Mouse (Mus musculus) spleen, postnatal 4 days (tissue): ENCODE measurements around the gene Otud4.
"Not testable (repeated sequence)": the region's sequence is repeated elsewhere in the genome, so short reads cannot be mapped to it uniquely, and the experiment has no call there.

ENCODE experiments used
- DNase-seq, 2 experiments: peaks; one replicate each; pipeline ENCODE4 v3.0.0; 2022; ENCODE audit warnings: low spot score in 2 of 2

The Otud4 gene

DNA sequence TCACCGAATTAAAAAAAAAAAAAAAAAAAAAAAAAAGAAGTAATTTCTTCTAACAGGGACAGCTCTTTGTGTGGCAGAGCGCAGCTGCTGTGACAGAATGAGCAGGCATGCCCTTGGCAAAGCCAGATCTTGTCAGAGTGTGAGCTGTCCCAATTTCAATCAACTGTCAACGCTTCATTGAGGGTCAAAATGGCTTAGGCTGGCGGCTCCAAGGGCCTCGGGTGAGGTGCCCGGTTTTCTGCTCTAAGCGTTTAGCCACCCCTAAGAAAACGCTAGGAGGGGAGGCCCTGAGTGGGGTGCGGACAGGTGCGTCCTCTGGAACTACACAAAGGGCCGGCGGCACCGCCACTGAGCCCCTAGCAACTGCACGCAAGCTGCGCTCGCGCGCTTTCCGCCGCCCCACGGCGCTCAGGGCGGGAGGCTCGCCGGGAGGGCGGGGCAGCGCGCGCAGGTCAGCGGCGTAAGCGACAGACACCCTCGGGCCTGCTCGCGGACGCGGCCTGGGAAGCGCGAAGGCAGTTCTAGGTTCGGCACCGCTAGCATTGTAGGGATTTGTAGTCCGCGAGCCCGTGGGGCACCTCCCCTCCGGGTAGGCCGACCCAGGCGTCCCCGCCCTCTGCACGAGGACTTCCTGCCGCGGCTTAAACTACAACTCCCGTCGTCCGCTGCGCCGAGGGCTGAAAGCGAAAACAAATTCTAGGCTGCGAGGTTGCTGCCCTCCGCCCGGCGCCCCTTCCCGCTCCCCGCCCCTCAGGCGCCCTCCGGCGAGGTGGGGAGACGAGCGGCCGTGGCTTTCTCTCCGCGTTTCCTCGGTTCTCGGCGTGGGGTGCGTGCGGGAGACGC is 490 bp upstream of the Otud4 start:
- peak; percentile 97 for DNase-seq

DNA sequence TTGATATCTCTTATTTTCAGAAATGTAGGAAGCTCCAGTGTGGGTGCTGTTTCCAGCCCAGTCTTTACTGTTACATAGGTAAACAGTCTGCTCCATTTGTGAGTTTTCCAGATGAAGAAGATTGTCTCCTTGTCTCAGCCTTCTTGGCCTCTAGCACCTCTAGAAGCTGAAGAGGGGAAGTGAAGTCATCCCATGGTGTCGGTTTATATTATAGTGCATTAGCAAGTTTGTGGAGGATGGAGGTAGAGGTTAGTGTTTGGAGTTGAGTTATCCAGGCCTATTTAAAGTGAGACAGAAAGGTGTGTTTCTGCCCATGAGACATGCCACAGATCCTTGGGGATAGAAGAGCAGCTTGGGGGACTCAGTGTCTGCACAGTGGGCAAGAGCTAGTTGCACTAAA is 1.7 kb downstream of the Otud4 start:
- DNase-seq = no peak

DNA sequence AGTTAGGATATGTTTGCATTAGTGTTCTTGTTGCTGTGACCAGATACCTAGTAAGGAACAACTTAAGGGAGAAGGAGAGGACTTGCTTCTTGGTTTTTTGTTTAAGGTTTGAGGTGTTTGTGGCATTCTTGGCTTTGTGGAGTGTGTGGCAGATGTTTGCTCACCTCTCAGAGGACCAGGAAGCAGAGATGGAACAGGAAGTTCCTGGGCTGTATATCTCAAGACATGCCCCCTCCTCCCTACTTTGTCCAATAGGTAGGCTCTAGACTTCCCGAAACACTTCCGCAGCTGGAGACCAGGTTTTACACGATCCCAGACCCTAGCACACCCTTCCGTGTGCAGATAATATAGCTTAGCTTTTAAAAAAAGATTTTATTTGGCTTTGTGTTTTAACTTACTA is 10.2 kb downstream of the Otud4 start:
- DNase-seq = no peak

- DNase-seq = peak; percentile 56 to 74
Measured at GRCm38 (mm10) chr8:79650158-79650814, 10.9 kb downstream of the Otud4 start.

DNA sequence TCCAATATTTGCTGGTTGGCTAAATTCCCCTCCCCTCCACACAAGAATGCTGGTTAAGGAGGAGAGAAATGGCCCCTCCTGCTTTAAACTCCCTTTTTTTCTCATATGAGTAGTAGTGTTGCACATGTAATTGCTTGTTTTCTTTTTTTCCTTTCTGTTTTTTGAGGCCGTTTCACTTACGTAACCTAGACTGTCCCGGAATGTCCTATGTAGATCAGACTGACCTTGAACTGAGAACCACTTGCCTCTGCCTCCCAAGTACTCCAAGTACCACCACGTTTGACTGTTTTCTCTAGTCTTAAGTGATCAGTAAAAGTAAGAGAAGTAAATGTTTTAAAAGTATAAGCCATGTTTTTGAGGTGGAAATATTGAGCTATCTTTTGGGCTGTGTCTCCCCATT is 14.3 kb downstream of the Otud4 start:
- DNase-seq = no peak

- not testable (repeated sequence) for DNase-seq
Measured at GRCm38 (mm10) chr8:79658715-79659114, 19.3 kb downstream of the Otud4 start.

DNA sequence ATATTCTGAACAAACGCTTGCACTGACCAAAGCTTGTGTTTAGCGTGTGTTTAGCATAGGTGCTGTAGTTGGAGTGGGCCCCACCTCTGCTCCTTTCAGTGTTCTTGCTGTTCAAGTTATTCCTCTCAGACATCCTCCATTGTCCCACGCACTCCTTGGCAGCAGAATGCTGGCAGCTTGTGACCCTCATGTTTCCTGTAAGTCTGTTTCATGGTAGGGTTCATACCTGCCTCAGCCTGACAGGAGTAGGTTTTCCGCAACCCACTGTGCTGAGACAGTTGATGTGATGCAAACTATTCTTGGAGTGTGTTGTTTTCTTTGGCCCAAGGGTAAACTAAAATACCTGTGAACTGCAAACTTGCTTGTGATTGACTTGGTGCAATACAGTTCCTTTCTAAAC is 37.0 kb downstream of the Otud4 start:
- no peak for DNase-seq

DNA sequence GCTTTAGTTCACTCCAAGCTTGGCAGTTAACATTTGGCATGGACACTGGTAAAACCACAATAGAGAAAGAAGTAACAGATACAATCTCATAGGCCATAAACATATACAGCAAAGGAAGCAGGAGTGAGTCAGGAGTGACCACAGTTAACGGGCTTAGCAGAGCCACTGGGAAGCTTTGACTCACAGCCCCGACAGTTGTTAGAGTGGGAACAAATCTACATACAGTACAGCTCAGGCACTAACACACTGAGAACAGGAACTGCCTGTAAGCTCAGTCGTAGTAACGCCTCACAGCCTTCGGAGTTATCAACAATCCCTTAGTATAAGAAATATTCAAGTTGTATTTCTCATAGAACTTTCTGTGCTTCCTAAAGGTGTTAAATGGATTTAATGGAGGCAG is 39.6 kb downstream of the Otud4 start:
- DNase-seq = no peak

- not testable (repeated sequence) for DNase-seq
Measured at GRCm38 (mm10) chr8:79680083-79680482, 40.7 kb downstream of the Otud4 start.

DNA sequence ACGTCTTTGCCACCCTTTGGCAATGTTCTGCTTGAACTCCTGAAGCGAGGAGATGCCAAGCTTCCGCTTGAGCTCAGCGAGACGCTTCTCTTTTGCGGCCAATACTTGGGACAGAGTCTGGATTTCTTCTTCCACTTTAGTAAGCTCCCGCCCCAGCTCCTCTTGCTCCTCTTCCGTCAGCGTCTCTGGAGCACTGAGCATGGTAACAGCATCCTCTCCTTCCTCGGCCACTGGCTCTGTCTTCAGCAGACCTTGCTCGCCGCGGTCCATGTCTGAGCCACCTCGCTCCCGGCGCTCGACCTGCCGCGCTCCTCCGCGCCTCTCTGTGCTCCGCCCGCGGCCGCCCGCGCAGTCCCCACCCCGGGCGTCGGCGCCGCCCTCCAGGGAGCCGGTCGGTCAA is 41.1 kb downstream of the Otud4 start:
- DNase-seq = peak; percentile 16 to 66

GRCm38 (mm10) chr8:79680965-79681364 is 41.5 kb downstream of the Otud4 start:
- DNase-seq = no peak

GRCm38 (mm10) chr8:79685927-79686326 is 46.5 kb downstream of the Otud4 start:
- DNase-seq = not testable (repeated sequence)

- no peak for DNase-seq
Measured at GRCm38 (mm10) chr8:79692531-79692930, 53.1 kb downstream of the Otud4 start.

DNA sequence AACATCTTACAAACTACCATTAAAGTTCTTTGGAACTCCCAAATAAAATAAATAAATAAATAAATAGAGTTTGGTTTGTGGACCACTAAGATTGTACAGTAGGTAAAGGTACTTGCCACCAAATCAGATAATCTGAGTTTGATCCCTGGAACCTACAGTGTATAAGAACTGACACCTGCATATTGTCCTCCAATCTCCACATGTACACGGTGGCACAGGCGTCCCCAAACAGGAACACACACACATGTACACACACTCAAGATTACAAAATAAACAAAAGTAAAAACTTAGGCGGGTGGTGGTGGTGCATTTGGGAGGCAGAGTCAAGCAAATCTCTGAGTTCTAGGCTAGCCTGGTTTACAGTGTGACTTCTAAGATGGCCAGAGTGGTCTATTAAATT is 67.3 kb downstream of the Otud4 start:
- no peak for DNase-seq

DNA sequence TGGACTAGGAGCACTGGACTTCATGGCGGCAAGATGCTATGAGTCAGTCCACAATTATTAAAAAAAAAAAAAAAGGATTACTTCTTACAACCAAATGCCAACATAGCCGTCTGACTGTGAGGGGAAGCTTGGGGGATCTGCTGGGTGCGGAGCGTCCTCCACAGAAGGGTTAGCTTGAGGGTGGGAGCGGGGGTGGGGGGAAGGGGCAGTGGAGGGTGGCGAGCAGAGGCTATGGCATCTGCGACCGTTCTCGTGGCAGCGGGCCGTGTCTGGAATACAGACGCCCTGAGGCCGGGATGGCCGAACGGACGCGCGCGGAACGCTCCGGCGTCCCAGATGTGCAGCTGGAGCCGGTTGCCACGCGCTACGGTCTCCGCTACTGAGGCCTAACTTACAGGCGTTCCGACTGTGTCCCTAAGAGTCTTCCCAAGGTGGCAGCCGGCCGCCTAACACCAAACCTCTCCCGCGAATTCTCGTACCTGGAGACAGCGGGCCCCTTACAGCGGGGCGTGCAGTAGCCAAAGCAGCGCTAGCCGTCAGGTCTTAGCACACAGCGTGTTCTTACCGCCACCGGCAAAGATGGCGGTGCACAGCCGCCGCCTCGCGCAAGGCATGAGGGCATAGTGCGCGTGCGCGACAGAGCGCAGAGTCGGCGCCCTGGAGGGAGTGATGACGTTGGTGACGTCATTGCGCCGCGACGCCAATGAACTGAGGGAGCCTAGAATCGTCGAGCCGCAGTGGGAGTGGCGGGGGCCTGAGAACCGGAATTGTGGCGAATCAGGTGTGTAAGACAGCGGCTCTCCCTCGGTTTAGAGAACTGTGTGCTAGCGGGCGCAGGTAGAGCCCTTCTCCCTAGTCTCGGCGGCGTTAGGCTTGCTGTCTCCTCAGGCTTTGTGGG is 71.9 kb downstream of the Otud4 start, which contains the start of the genes Abce1 and Anapc10:
Gene Abce1 (minus strand): TSS at position 677 of the 898 bp plus-strand sequence.
Gene Anapc10 (plus strand): TSS at position 757 of the 898 bp plus-strand sequence.
- DNase-seq = peak; percentile 98 to 99

GRCm38 (mm10) chr8:79712676-79713075 is 73.3 kb downstream of the Otud4 start:
- no peak for DNase-seq

DNA sequence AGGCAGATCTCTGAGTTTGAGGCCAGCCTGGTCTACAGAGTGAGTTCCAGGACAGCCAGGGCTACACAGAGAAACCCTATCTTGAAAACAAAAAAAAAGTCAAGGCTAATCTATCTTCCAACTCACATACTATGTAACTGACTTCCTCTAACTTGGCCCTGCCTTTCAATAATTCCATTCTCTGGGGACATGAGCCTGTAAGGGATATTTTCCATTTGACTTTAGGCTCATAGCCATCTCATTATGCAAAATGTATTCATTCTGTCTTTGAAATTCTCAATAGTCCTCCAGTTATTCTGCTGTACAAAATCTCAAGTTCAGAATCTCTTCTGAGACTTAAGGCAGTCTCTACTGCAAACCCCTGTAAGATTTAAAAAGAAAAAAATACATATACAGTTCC is 82.1 kb downstream of the Otud4 start:
- DNase-seq = no peak

- no peak for DNase-seq
Measured at GRCm38 (mm10) chr8:79723308-79723707, 83.9 kb downstream of the Otud4 start.

DNA sequence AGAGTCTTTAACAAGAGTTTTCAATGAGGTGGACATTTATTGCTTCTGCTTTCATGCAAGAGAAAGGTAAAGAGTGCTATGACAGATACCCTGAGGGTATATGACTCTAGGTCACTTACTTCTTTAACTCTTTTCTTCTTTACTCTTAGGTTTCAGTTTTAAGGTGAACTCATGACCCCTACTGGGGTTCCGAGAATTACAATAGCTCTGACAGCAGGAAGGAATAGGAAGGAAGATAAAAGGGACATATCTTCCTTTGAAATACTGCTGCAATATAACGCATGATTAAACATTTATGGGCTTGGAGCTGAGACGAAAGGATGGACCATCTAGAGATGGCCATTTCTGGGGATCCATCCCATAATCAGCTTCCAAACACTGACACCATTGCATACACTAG is 85.2 kb downstream of the Otud4 start:
- DNase-seq = no peak
